Mouse (Mus musculus) CH12.LX (cell line): ENCODE data around the gene Itpk1. TPM values are rescaled to one million over a fixed set of nuclear protein-coding genes. Genes with fewer than 3 reads are reported as not detected.

Experiments used
- DNase-seq: peaks from one replicate; pipeline ENCODE4 v3.0.0-alpha.2; 2013; ENCODE audit errors: extremely low read depth
- H3K27ac ChIP-seq: 2 replicates; pipeline ENCODE4 v1.5.1; 2012; ENCODE audit warnings: low read depth, mild to moderate bottlenecking, control low read depth, moderate library complexity; ENCODE audit not compliant: insufficient read depth
- H3K27me3 ChIP-seq: replicated peaks from 2 replicates; pipeline ENCODE3; 2012; ENCODE audit warnings: inconsistent platforms
- H3K36me3 ChIP-seq, 2 experiments: replicated peaks in 1 of 2; 2 replicates each; pipeline versions ENCODE3 to v1.6.1; 2012; ENCODE audit warnings: inconsistent platforms in 1 of 2, low read length in 1 of 2, mild to moderate bottlenecking in 1 of 2, mixed read lengths in 1 of 2, moderate library complexity in 1 of 2; ENCODE audit not compliant: control insufficient read depth in 1 of 2, insufficient read depth in 1 of 2
- H3K4me1 ChIP-seq, 2 experiments: 2 replicates each; pipeline ENCODE4 v1.6.1; 2012; ENCODE audit warnings: inconsistent platforms in 1 of 2, moderate library complexity in 1 of 2; ENCODE audit not compliant: insufficient read depth in 2 of 2, control insufficient read depth in 1 of 2
- H3K4me2 ChIP-seq: 2 replicates; pipeline ENCODE4 v1.6.1; 2012; ENCODE audit warnings: low read depth, mild to moderate bottlenecking, control low read depth; ENCODE audit not compliant: poor library complexity, insufficient read depth, severe bottlenecking
- H3K4me3 ChIP-seq, 3 experiments: fragments of 150-350 bp in 1 of 3; sonication (generic) in 1 of 3; replicated peaks in 1 of 3; 2 replicates each; pipeline versions ENCODE3 to v1.5.1; 2011 to 2012; ENCODE audit warnings: low read depth in 2 of 3, low read length in 2 of 3, mild to moderate bottlenecking in 2 of 3, moderate library complexity in 2 of 3, control low read depth in 1 of 3, improper control_type of control experiment in 1 of 3, inconsistent platforms in 1 of 3, mixed read lengths in 1 of 3; ENCODE audit not compliant: poor library complexity in 1 of 3
- H3K79me2 ChIP-seq: replicated peaks from 2 replicates; pipeline ENCODE4 v1.6.1; 2012; ENCODE audit warnings: mild to moderate bottlenecking, moderate library complexity; ENCODE audit not compliant: control insufficient read depth, poor library complexity, insufficient read depth, severe bottlenecking; ENCODE audit errors: extremely low read depth
- H3K9ac ChIP-seq: 2 replicates; pipeline ENCODE4 v1.6.1; 2012; ENCODE audit warnings: low read depth, mild to moderate bottlenecking, control low read depth, moderate library complexity; ENCODE audit not compliant: insufficient read depth
- H3K9me3 ChIP-seq: replicated peaks from 2 replicates; pipeline ENCODE3; 2012; ENCODE audit warnings: low read length, inconsistent platforms, mixed read lengths
- BHLHE40 ChIP-seq: IDR thresholded peaks from 2 replicates; pipeline ENCODE4 v1.6.1; 2011; ENCODE audit warnings: mild to moderate bottlenecking, low read depth, low read length, improper control_type of control experiment
- CHD1 ChIP-seq: IDR thresholded peaks from 2 replicates; pipeline ENCODE4 v1.6.1; 2012; ENCODE audit warnings: low read depth, low read length, improper control_type of control experiment, inconsistent platforms
- CHD2 ChIP-seq: IDR thresholded peaks from 2 replicates; pipeline ENCODE4 v1.6.1; 2011; ENCODE audit warnings: low read length, improper control_type of control experiment
- CTCF ChIP-seq, 2 experiments: IDR thresholded peaks in 1 of 2; conservative IDR thresholded peaks in 1 of 2; 2 replicates each; pipeline ENCODE4 v1.5.1; 2011 to 2012; ENCODE audit warnings: low read depth in 2 of 2, low read length in 2 of 2, improper control_type of control experiment in 1 of 2, inconsistent platforms in 1 of 2, mild to moderate bottlenecking in 1 of 2, moderate library complexity in 1 of 2
- E2F4 ChIP-seq: IDR thresholded peaks from 2 replicates; pipeline ENCODE4 v1.6.1; 2011; ENCODE audit warnings: low read depth, low read length, improper control_type of control experiment; ENCODE audit not compliant: insufficient replicate concordance
- EP300 ChIP-seq: IDR thresholded peaks from 2 replicates; pipeline ENCODE4 v1.6.1; 2011; ENCODE audit warnings: low read length, improper control_type of control experiment
- GABPA ChIP-seq: IDR thresholded peaks from 2 replicates; pipeline ENCODE4 v1.6.1; 2012; ENCODE audit warnings: low read depth, low read length, improper control_type of control experiment, inconsistent platforms; ENCODE audit not compliant: insufficient replicate concordance
- HCFC1 ChIP-seq: IDR thresholded peaks from 2 replicates; pipeline ENCODE4 v1.6.1; 2012; ENCODE audit warnings: low read depth, mild to moderate bottlenecking, inconsistent platforms, low read length, improper control_type of control experiment
- JUND ChIP-seq: conservative IDR thresholded peaks from 2 replicates; pipeline ENCODE4 v1.6.1; 2011; ENCODE audit warnings: low read depth, low read length, improper control_type of control experiment
- KAT2A ChIP-seq: IDR thresholded peaks from 2 replicates; pipeline ENCODE4 v1.6.1; 2012; ENCODE audit warnings: low read length, improper control_type of control experiment, inconsistent platforms; ENCODE audit not compliant: insufficient replicate concordance
- MAX ChIP-seq: IDR thresholded peaks from 2 replicates; pipeline ENCODE4 v1.6.1; 2011; ENCODE audit warnings: low read length, improper control_type of control experiment
- MAZ ChIP-seq: IDR thresholded peaks from 2 replicates; pipeline ENCODE4 v1.6.1; 2012; ENCODE audit warnings: low read depth, mild to moderate bottlenecking, inconsistent platforms, low read length, improper control_type of control experiment, moderate library complexity
- MEF2A ChIP-seq: IDR thresholded peaks from 2 replicates; pipeline ENCODE4 v1.6.1; 2014; ENCODE audit warnings: low read depth, mild to moderate bottlenecking, inconsistent platforms, low read length, improper control_type of control experiment, borderline replicate concordance
- MXI1 ChIP-seq: IDR thresholded peaks from 2 replicates; pipeline ENCODE4 v1.6.1; 2011; ENCODE audit warnings: mild to moderate bottlenecking, low read depth, low read length, improper control_type of control experiment
- RCOR1 ChIP-seq: conservative IDR thresholded peaks from 2 replicates; pipeline ENCODE4 v1.6.1; 2012; ENCODE audit warnings: low read depth, mild to moderate bottlenecking, inconsistent platforms, low read length, improper control_type of control experiment
- SMC3 ChIP-seq: IDR thresholded peaks from 2 replicates; pipeline ENCODE4 v1.6.1; 2011; ENCODE audit warnings: low read depth, low read length, improper control_type of control experiment
- TBP ChIP-seq: conservative IDR thresholded peaks from 2 replicates; pipeline ENCODE4 v1.6.1; 2011; ENCODE audit warnings: low read depth, low read length, improper control_type of control experiment
- UBTF ChIP-seq: IDR thresholded peaks from 2 replicates; pipeline ENCODE4 v1.6.1; 2012; ENCODE audit warnings: low read depth, mild to moderate bottlenecking, inconsistent platforms, low read length, improper control_type of control experiment, moderate library complexity
- ZC3H11A ChIP-seq: IDR thresholded peaks from 2 replicates; pipeline ENCODE4 v1.6.1; 2012; ENCODE audit warnings: low read depth, mild to moderate bottlenecking, inconsistent platforms, low read length, improper control_type of control experiment
- ZKSCAN1 ChIP-seq: IDR thresholded peaks from 2 replicates; pipeline ENCODE4 v1.6.1; 2012; ENCODE audit warnings: low read depth, inconsistent platforms, low read length, improper control_type of control experiment, borderline replicate concordance
- ZMIZ1 ChIP-seq: IDR thresholded peaks from 2 replicates; pipeline ENCODE4 v1.6.1; 2012; ENCODE audit warnings: low read depth, mild to moderate bottlenecking, inconsistent platforms, low read length, improper control_type of control experiment
- ZNF384 ChIP-seq: IDR thresholded peaks from 2 replicates; pipeline ENCODE4 v1.6.1; 2012; ENCODE audit warnings: low read depth, low read length, improper control_type of control experiment, inconsistent platforms
- dilution Hi-C: fragments of 300-500 bp; cut with MboI; formaldehyde crosslinking; loops from 2 replicates; pipeline ENCODE4 v1.14.3; 2020; ENCODE audit warnings: low sequenced_read_pairs; ENCODE audit not compliant: extremely low pct_unique_long_range_greater_than_20kb, extremely low pct_ligation_motif_present
- in situ Hi-C: fragments of 300-500 bp; cut with MboI; formaldehyde crosslinking; loops from 3 replicates; pipeline ENCODE4 v1.14.3; 2019; ENCODE audit warnings: low sequenced_read_pairs, low pct_ligation_motif_present, low pct_unique_long_range_greater_than_20kb, mixed read lengths
- polyA plus RNA-seq: library from polyadenylated mRNA; unstranded; fragments of >175 nt; gene quantifications from 2 replicates; pipeline ENCODE4 v1.2.1, GENCODE M21; 2012; ENCODE audit warnings: low read depth; ENCODE audit not compliant: insufficient read length
- total RNA-seq, 2 experiments: library from RNA; depleted of rRNA; stranded (reverse); fragments of 300-350 nt in 1 of 2; fragments of >200 nt in 1 of 2; gene quantifications; 2 replicates each; pipeline ENCODE4 v1.2.3; 2012 to 2014

Itpk1 gene
- total and polyA plus RNA-seq, 3 experiments, result 14.0 to 25.1 (median 19.2) TPM

- H3K4me2 ChIP-seq, result no peak overlapping the region
- H3K27ac ChIP-seq, result no peak overlapping the region
- in situ Hi-C loops, result no loop called here
- H3K36me3 ChIP-seq, result peaks cover 0 to 59% of the 10 kb centered on the region in 2 experiments
- TF ChIP-seq CHD1 (no peak), MAZ (no peak), JUND (no peak), GABPA (no peak), RCOR1 (no peak), CTCF (conservative IDR thresholded peaks at IDR 0.05 in 1 of 2, IDR thresholded peaks at IDR 0.05 in 1 of 2; ENCODE audit: low read depth in 2 of 2, low read length in 2 of 2) (no peak), TBP (no peak), EP300 (no peak), BHLHE40 (no peak)
- H3K79me2 ChIP-seq, result no peaks in the 10 kb centered on the region
- H3K27me3 ChIP-seq, result no peaks in the 10 kb centered on the region
- no peak overlapping the region for H3K9ac ChIP-seq
- no peaks in the 10 kb centered on the region for H3K9me3 ChIP-seq
- no peak overlapping the region for H3K4me3 ChIP-seq
- no peak for DNase-seq
- H3K4me1 ChIP-seq, result peaks cover 11 to 45% of the 10 kb centered on the region in 2 experiments
- dilution Hi-C loops, result no loop called here
Measured at GRCm38 (mm10) chr12:102628221-102628620, 76.5 kb downstream of the Itpk1 start.

DNA sequence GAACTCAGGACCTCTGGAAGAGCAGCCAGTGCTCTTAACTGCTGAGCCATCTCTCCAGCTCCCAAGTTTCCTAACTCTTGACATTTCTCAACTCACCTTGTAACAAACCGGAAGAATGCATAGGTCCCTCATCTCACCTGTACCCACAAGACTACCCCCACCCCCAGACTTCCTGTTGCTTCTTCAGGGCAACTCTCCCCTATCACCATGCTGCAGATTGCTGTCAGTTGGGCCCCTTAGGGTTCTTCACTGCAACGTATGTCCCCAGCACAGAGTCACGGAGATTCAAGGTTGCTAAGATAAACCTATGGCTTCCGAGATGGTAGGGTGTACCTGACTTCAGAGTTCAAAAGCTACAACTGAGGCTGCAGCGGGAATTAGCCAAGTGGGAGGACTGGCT, 77.2 kb downstream of the Itpk1 start:
- in situ Hi-C loops, result no loop called here
- no peak overlapping the region for H3K27ac ChIP-seq
- no peak for TF ChIP-seq UBTF
- TF ChIP-seq EP300, result no peak
- no peak for TF ChIP-seq ZMIZ1
- TF ChIP-seq ZNF384, result no peak
- peaks cover 0 to 60% of the 10 kb centered on the region in 2 experiments for H3K36me3 ChIP-seq
- H3K9me3 ChIP-seq, result no peaks in the 10 kb centered on the region
- H3K9ac ChIP-seq, result no peak overlapping the region
- dilution Hi-C loops, result no loop called here
- DNase-seq, result no peak
- no peak overlapping the region for H3K4me3 ChIP-seq
- no peaks in the 10 kb centered on the region for H3K27me3 ChIP-seq
- peaks cover 11 to 52% of the 10 kb centered on the region in 2 experiments for H3K4me1 ChIP-seq
- no peaks in the 10 kb centered on the region for H3K79me2 ChIP-seq
- H3K4me2 ChIP-seq, result no peak overlapping the region

- Histone ChIP-seq H3K9me3 (no peaks in the 10 kb centered on the region), H3K36me3 (peaks cover 0 to 61% of the 10 kb centered on the region in 2 experiments), H3K4me3 (no peak overlapping the region), H3K27ac (no peak overlapping the region), H3K4me1 (peaks cover 11 to 55% of the 10 kb centered on the region in 2 experiments), H3K79me2 (no peaks in the 10 kb centered on the region)
- DNase-seq, result no peak
- no peak for TF ChIP-seq E2F4
- TF ChIP-seq TBP, result no peak
- no peak for TF ChIP-seq ZNF384
- no peak for TF ChIP-seq CHD2
- TF ChIP-seq ZC3H11A, result no peak
- no peak for TF ChIP-seq KAT2A
- no peak for TF ChIP-seq EP300
- TF ChIP-seq MAX, result no peak
- no peak for TF ChIP-seq CHD1
- TF ChIP-seq HCFC1, result no peak
- TF ChIP-seq MEF2A, result no peak
- no peak for TF ChIP-seq SMC3
- TF ChIP-seq MAZ, result no peak
- TF ChIP-seq ZKSCAN1, result no peak
- no peak for TF ChIP-seq MXI1
- TF ChIP-seq ZMIZ1, result no peak
- TF ChIP-seq UBTF, result no peak
- TF ChIP-seq, all 38 proteins: peak for 0
- dilution Hi-C loops (no loop called here), in situ Hi-C loops (no loop called here)
- Histone ChIP-seq H3K27me3 (no peaks in the 10 kb centered on the region), H3K4me2 (no peak overlapping the region), H3K9ac (no peak overlapping the region)
Measured at GRCm38 (mm10) chr12:102626841-102627240, 77.9 kb downstream of the Itpk1 start.
